Mouse (Mus musculus): ENCODE measurements around the gene Gprc5a. TPM values are rescaled to one million over a fixed set of nuclear protein-coding genes. Genes with fewer than 3 reads are reported as not detected.

The Gprc5a gene
- total RNA-seq, 2 experiments from 2014 or later = 0.38 to 0.65 TPM

- intact Hi-C loops (cut with DNase I) = no loop called here
- H3K4me3 ChIP-seq = no peak overlapping the region
- no peak overlapping the region for H3K27ac ChIP-seq
- DNase-seq (ENCODE audit: extremely low spot score in 1 of 2, low spot score in 2 of 2) = no peak
- TF ChIP-seq CTCF (IDR thresholded peaks at IDR 0.05) = no peak; the same call in 1 of the 2 replicates
Observed at GRCm38 (mm10) chr6:135078420-135078819, 13.0 kb downstream of the Gprc5a start.

- no peak overlapping the region for H3K27ac ChIP-seq
- DNase-seq (ENCODE audit: extremely low spot score in 1 of 2, low spot score in 2 of 2) = no peak
- no peak overlapping the region for H3K4me3 ChIP-seq
- TF ChIP-seq CTCF (IDR thresholded peaks at IDR 0.05) = no peak
- intact Hi-C loops (cut with DNase I) = loop anchor here (5.0 kb wide), 1 partner anchor 57 kb away; no protein-coding TSS in a partner anchor
Observed at GRCm38 (mm10) chr6:135083991-135084502, 18.6 kb downstream of the Gprc5a start.

GRCm38 (mm10) chr6:135085703-135086102, 20.3 kb downstream of the Gprc5a start:
- TF ChIP-seq CTCF (IDR thresholded peaks at IDR 0.05) = no peak
- intact Hi-C loops (cut with DNase I) = loop anchor here (5.0 kb wide), 1 partner anchor 162 kb away; no protein-coding TSS in a partner anchor
- no peak for DNase-seq (ENCODE audit: extremely low spot score in 1 of 2, low spot score in 2 of 2)
- no peak overlapping the region for H3K4me3 ChIP-seq
- H3K27ac ChIP-seq = no peak overlapping the region

DNA sequence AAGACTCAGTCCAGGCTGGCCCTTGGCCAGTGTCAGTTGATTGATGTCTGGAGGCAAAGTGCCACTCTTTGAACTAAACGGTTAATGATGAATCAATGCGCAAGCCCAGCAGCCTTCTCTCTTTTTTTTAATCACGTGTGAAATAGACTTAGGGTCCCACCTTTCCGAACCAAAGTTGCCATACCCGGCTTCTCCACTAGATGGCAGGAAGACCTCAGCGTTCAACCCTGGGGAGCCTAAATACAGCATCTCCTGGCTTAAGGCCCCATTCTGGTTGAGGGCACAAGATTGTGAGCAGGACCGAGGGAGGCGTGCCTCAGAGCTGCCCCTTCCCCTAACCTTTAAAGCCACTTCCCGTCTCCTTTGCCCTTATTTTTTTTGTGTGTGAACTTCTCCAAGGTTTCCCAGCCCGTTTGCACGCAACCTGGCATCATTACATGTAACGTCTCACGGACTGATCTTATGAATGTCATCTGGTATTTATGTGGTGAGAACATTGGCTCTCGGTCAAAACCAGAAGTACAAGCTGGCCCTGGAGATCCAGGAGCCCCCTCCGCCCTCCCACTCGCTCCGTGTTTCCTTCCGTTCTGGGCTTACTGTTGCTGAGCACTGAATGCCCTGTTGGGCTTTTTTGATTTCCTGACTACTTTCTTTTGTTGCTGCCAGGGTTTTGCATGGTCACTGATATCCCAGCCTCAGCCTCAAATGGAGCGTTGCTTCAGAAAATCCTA, 22.4 kb downstream of the Gprc5a start:
- 0 out of 2 replicates have a peak overlapping the region, but pooled peaks have one; percentile 16 for H3K4me3 ChIP-seq
- DNase-seq (ENCODE audit: extremely low spot score in 1 of 2, low spot score in 2 of 2) = peak; percentile 77 to 89
- peak; percentile 90 for TF ChIP-seq CTCF (IDR thresholded peaks at IDR 0.05)
- H3K27ac ChIP-seq = no peak overlapping the region
- intact Hi-C loops (cut with DNase I) = loop anchor here (1.0 to 5.0 kb wide), 4 partner anchors 56 to 312 kb away; no protein-coding TSS in a partner anchor

DNA sequence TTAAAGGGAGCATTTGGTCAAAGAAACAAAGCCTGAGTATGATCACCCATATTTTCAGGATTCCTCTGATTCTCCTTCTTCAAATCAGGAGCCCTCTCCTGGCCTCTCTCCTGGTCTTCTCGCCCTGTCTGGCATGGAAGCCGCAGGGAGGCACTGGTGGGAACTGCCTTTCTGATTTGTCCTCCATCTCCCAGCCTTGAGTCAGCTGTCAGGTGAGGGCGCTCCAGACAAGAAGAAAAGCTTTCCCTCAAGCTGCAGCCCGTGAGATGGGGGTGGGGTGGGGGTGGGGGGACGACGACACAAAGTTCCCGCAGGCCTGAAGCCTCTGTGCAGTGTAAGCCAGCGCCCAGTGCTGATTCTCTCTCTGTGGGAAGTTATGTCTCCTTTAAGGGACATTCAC, 24.3 kb downstream of the Gprc5a start:
- intact Hi-C loops (cut with DNase I) = loop anchor here (2.0 to 5.0 kb wide), 3 partner anchors 158 to 773 kb away; no protein-coding TSS in a partner anchor
- no peak overlapping the region for H3K4me3 ChIP-seq
- no peak overlapping the region for H3K27ac ChIP-seq
- peak; percentile 30 for TF ChIP-seq CTCF (IDR thresholded peaks at IDR 0.05)
- DNase-seq (ENCODE audit: extremely low spot score in 1 of 2, low spot score in 2 of 2) = peak; percentile 30 to 46

DNA sequence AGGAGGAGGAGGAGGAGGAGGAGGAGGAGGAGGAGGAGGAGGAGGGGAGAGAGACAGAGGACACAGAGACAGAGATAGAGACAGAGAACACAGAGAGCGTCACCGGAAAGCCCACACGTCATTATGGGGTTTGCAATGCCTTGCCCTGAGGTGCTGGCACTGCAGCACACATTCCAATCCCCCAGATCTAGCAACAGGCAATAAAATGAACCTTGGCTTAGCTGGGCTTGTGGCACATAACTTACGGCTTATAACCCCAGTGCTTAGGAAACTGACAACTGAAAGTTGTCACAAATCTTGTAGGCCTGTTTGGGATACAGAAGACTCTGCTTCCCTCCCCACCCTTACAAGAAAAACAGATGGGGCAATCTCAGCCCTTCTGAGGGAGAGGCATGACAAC, 25.2 kb downstream of the Gprc5a start:
- DNase-seq (ENCODE audit: extremely low spot score in 1 of 2, low spot score in 2 of 2) = no peak
- Histone ChIP-seq H3K4me3 (no peak overlapping the region), H3K27ac (no peak overlapping the region)
- TF ChIP-seq CTCF (IDR thresholded peaks at IDR 0.05) = no peak
- intact Hi-C loops (cut with DNase I) = loop anchor here (5.0 kb wide), 1 partner anchor 772 kb away; no protein-coding TSS in a partner anchor

- H3K27ac ChIP-seq = peak overlapping the region; percentile 82
- DNase-seq (ENCODE audit: extremely low spot score in 1 of 2, low spot score in 2 of 2) = peak; percentile 26 to 49
- no peak for TF ChIP-seq CTCF (IDR thresholded peaks at IDR 0.05)
- no peak overlapping the region for H3K4me3 ChIP-seq
- intact Hi-C loops (cut with DNase I) = loop anchor here (2.0 to 5.0 kb wide), 3 partner anchors 14 to 769 kb away; no protein-coding TSS in a partner anchor
Observed at GRCm38 (mm10) chr6:135092798-135093470, 27.5 kb downstream of the Gprc5a start.

DNA sequence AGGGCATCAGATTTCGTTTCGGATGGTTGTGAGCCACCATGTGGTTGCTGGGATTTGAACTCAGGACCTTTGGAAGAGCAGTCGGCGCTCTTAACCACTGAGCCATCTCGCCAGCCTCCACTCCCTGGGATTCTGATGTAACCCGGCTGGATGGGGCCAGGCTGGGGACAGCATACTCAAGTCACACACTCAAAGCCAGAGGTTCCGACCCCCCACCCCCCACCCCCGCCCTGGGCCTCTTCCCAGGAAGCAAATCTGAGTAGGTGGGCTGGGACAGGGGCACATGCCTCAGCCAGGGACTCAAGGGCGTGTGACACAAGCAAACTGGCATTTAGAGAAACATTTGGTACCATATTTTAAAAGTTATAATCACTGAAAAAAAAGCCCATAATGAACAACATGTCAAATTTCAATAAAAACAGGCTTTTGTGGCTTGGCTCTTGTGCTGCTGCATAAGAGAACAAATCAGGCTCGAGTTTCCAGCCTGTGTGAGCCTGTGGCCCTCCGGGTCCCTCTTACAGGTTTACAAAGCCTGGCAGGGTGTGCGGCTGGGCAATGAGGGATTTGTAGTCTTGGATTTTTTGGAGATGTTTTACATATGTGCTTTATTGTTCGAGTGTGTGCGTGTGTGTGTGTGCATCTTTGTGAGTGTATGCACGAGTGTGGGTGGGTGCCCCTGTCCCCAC, 35.5 kb downstream of the Gprc5a start:
- DNase-seq (ENCODE audit: extremely low spot score in 1 of 2, low spot score in 2 of 2) = no peak
- intact Hi-C loops (cut with DNase I) = no loop called here
- no peak overlapping the region for H3K27ac ChIP-seq
- no peak overlapping the region for H3K4me3 ChIP-seq
- no peak for TF ChIP-seq CTCF (IDR thresholded peaks at IDR 0.05)

- H3K4me3 ChIP-seq = no peak overlapping the region
- TF ChIP-seq CTCF (IDR thresholded peaks at IDR 0.05) = no peak
- no peak for DNase-seq (ENCODE audit: extremely low spot score in 1 of 2, low spot score in 2 of 2)
- intact Hi-C loops (cut with DNase I) = no loop called here
- no peak overlapping the region for H3K27ac ChIP-seq
Observed at GRCm38 (mm10) chr6:135102736-135103303, 37.4 kb downstream of the Gprc5a start.

GRCm38 (mm10) chr6:135107014-135107413, 41.6 kb downstream of the Gprc5a start:
- H3K4me3 ChIP-seq = no peak overlapping the region
- intact Hi-C loops (cut with DNase I) = loop anchor here (2.0 kb wide), 1 partner anchor 14 kb away; no protein-coding TSS in a partner anchor
- no peak overlapping the region for H3K27ac ChIP-seq
- TF ChIP-seq CTCF (IDR thresholded peaks at IDR 0.05) = no peak
- no peak for DNase-seq (ENCODE audit: extremely low spot score in 1 of 2, low spot score in 2 of 2)

GRCm38 (mm10) chr6:135112411-135113113, 47.1 kb downstream of the Gprc5a start:
- Histone ChIP-seq H3K27ac (no peak overlapping the region), H3K4me3 (no peak overlapping the region)
- DNase-seq (ENCODE audit: extremely low spot score in 1 of 2, low spot score in 2 of 2) = no peak
- TF ChIP-seq CTCF (IDR thresholded peaks at IDR 0.05) = no peak
- intact Hi-C loops (cut with DNase I) = no loop called here

Measured in left cerebral cortex, adult 2 months (tissue).